Mouse (Mus musculus): ENCODE results near the gene Gm14597.
"Not testable (repeated sequence)": the region's sequence is repeated elsewhere in the genome, so short reads cannot be mapped to it uniquely, and the experiment has no call there.

DNA sequence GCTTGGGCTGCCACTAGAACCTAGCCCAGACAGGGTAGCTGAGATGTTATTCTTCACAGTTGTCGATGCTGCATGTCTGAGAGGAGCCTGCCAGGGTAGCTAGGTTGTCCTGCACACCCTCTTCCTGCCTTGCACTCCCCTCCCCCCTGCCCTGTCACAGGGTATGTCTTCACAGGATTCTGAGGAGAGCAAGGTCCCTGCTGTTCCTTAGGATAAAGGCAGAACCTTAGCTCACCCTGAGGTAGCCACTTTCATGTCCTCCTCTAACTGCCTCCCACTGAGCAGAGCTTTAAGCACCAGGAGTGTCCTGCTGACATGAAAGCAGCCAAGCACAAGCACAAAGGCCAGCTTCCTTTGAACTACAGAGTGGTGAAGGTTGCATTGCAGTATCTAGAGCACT, 2.6 kb downstream of the Gm14597 start:
- not testable (repeated sequence) for TF ChIP-seq CTCF (conservative IDR thresholded peaks at IDR 0.05; ENCODE audit: insufficient read depth, insufficient read length, low read depth, low read length); POLR2A (IDR thresholded peaks at IDR 0.05; ENCODE audit: low read depth, low read length)

All from kidney, adult 2 months (tissue).